Mouse (Mus musculus) heart, embryonic 11.5 days (tissue): ENCODE results near the gene Tnfaip8l1. TPM values are rescaled to one million over a fixed set of nuclear protein-coding genes. Genes with fewer than 3 reads are reported as not detected.

Experiments used
- microRNA-seq: library from miRNA; unstranded; fragments of <30 nt; microRNA quantifications from one replicate; pipeline ENCODE4, GENCODE M21; 2016; ENCODE audit warnings: borderline number of aligned reads
- polyA plus RNA-seq: library from polyadenylated mRNA; unstranded; fragments of >200 nt; fragmentation: Nextera tagmentation; extraction: Ambion mirVana; gene quantifications from 2 replicates; pipeline ENCODE4 v1.2.1, GENCODE M21; 2014

The Tnfaip8l1 gene
- polyA plus RNA-seq, 1 experiment from 2014 or later: 6.0 TPM

Small RNA genes lying within 50 kb of the gene (microRNA-seq; reads per million reads assigned to microRNA genes)
- gene Gm44397: not detected

Other genes starting within 250 kb of the Tnfaip8l1 start
- gene Zfp119b, start 213.0 kb upstream of the Tnfaip8l1 start, polyA plus RNA-seq: 3.6 and 4.1 TPM in 2 replicates
- gene Ebi3, start 209.8 kb upstream of the Tnfaip8l1 start, polyA plus RNA-seq: 0.19 and 0.20 TPM in 2 replicates
- gene Yju2, start 203.4 kb upstream of the Tnfaip8l1 start, polyA plus RNA-seq: 15.5 and 18.1 TPM in 2 replicates
- gene Shd, start 192.0 kb upstream of the Tnfaip8l1 start, polyA plus RNA-seq: 10.8 and 11.9 TPM in 2 replicates
- gene Fsd1, start 176.0 kb upstream of the Tnfaip8l1 start, polyA plus RNA-seq: 5.0 and 5.2 TPM in 2 replicates
- gene Stap2, start 156.9 kb upstream of the Tnfaip8l1 start, polyA plus RNA-seq: 7.2 and 8.1 TPM in 2 replicates
- 67.6 and 68.3 TPM in 2 replicates for gene Mpnd, start 156.8 kb upstream of the Tnfaip8l1 start, polyA plus RNA-seq
- gene Sh3gl1, start 125.8 kb upstream of the Tnfaip8l1 start, polyA plus RNA-seq: 89.9 and 90.6 TPM in 2 replicates
- gene Chaf1a, start 122.0 kb upstream of the Tnfaip8l1 start, polyA plus RNA-seq: 13.4 and 13.5 TPM in 2 replicates
- 37.3 and 39.4 TPM in 2 replicates for gene Ubxn6, start 87.4 kb upstream of the Tnfaip8l1 start, polyA plus RNA-seq
- gene Hdgfl2, start 82.8 kb upstream of the Tnfaip8l1 start, polyA plus RNA-seq: 77.2 and 82.9 TPM in 2 replicates
- 0.10 and 0.11 TPM in 2 replicates for gene Plin4, start 52.7 kb upstream of the Tnfaip8l1 start, polyA plus RNA-seq
- gene Plin5, start 44.9 kb upstream of the Tnfaip8l1 start, polyA plus RNA-seq: 0.18 and 0.33 TPM in 2 replicates
- gene Lrg1, start 40.5 kb upstream of the Tnfaip8l1 start, polyA plus RNA-seq: not detected in 2 replicates
- 0.11 and 0.33 TPM in 2 replicates for gene Sema6b, start 22.1 kb upstream of the Tnfaip8l1 start, polyA plus RNA-seq
- 78.6 and 87.8 TPM in 2 replicates for gene Mydgf, start 21.4 kb downstream of the Tnfaip8l1 start, polyA plus RNA-seq
- gene Dpp9, start 56.4 kb downstream of the Tnfaip8l1 start, polyA plus RNA-seq: 21.4 and 23.2 TPM in 2 replicates
- 17.9 and 19.3 TPM in 2 replicates for gene Fem1a, start 94.3 kb downstream of the Tnfaip8l1 start, polyA plus RNA-seq
- 10.4 and 11.4 TPM in 2 replicates for gene Ticam1, start 114.3 kb downstream of the Tnfaip8l1 start, polyA plus RNA-seq
- 58.8 and 77.3 TPM in 2 replicates for gene Plin3, start 130.4 kb downstream of the Tnfaip8l1 start, polyA plus RNA-seq
- not detected in 2 replicates for gene Arrdc5, start 137.8 kb downstream of the Tnfaip8l1 start, polyA plus RNA-seq
- 53.0 and 62.4 TPM in 2 replicates for gene Uhrf1, start 140.8 kb downstream of the Tnfaip8l1 start, polyA plus RNA-seq
- gene Kdm4b, start 163.6 kb downstream of the Tnfaip8l1 start, polyA plus RNA-seq: 19.6 and 22.8 TPM in 2 replicates